32 mouse cellular contexts compared by ENCODE assay signal in genomic region chr9:22646461-22646860, GRCm38 (mm10).
A peak's percentile ranks its signal among the peaks of the same experiment; 100 is the strongest.
DNase-seq lines count a peak whose midpoint lies in the region; ATAC-seq lines count a peak whose summit lies in the region.
"Had no signal": no experiment of that assay in that cellular context is flagged by ENCODE, and none has a peak within 500 bp of the region (broad histone marks: within the 10 kb centered on the region; RNA-seq: fewer than 3 reads in every experiment).

No protein-coding gene starts in this region.

- no peak overlapping the region for H3K27ac ChIP-seq in forebrain, embryonic 10.5 days
- no peak overlapping the region for H3K27ac ChIP-seq in liver, embryonic 11.5 days (ENCODE audit: low read depth, low read length)
- H3K27ac ChIP-seq: embryonic facial prominence, embryonic 10.5 days; embryonic facial prominence, embryonic 13.5 days; forebrain, embryonic 13.5 days; gastrocnemius, adult 2 months; heart, embryonic 15.5 days; hindbrain, embryonic 10.5 days; hindbrain, embryonic 13.5 days had no signal

- H3K27me3 ChIP-seq in forebrain, embryonic 10.5 days (ENCODE audit: poor library complexity, severe bottlenecking) = no peaks in the 10 kb centered on the region
- H3K27me3 ChIP-seq in liver, embryonic 11.5 days (replicated peaks; ENCODE audit: control insufficient read depth, insufficient read depth, low read length) = no peaks in the 10 kb centered on the region
- H3K27me3 ChIP-seq: CH12.LX; embryonic facial prominence, embryonic 13.5 days; forebrain, embryonic 13.5 days; heart, embryonic 12.5 days; heart, embryonic 15.5 days; hindbrain, embryonic 13.5 days had no signal

- no peak overlapping the region for H3K4me2 ChIP-seq in liver, embryonic 11.5 days
- H3K4me2 ChIP-seq: embryonic facial prominence, embryonic 13.5 days; forebrain, embryonic 13.5 days; heart, embryonic 12.5 days; heart, embryonic 15.5 days; hindbrain, embryonic 13.5 days had no signal

- ATAC-seq in CD4-positive, CD25-positive, alpha-beta regulatory T cell, adult 4 months = peak; percentile 62
- peak; percentile 43 for ATAC-seq in activated CD4-positive, CD25-positive, alpha-beta regulatory T cell, adult 4 months
- ATAC-seq in megakaryocyte progenitor cell, adult 5-6 weeks (replicated peaks; ENCODE audit: poor library complexity) = 0 out of 2 replicates have a peak, but pooled peaks have one; percentile 21
- ATAC-seq in liver, embryonic 11.5 days (replicated peaks; ENCODE audit: low FRiP score) = no peak
- ATAC-seq: forebrain, embryonic 13.5 days; forebrain, embryonic 16.5 days; hindbrain, embryonic 16.5 days; intestine, postnatal 0 days had no signal

- H3K36me3 ChIP-seq in forebrain, embryonic 10.5 days (replicated peaks) = no peaks in the 10 kb centered on the region
- H3K36me3 ChIP-seq in liver, embryonic 11.5 days (ENCODE audit: control insufficient read depth, insufficient read depth, low read length) = no peaks in the 10 kb centered on the region
- H3K36me3 ChIP-seq: embryonic facial prominence, embryonic 10.5 days; embryonic facial prominence, embryonic 13.5 days; heart, embryonic 15.5 days; hindbrain, embryonic 13.5 days had no signal

- no peaks in the 10 kb centered on the region for H3K9me3 ChIP-seq in forebrain, embryonic 10.5 days
- no peaks in the 10 kb centered on the region for H3K9me3 ChIP-seq in liver, embryonic 11.5 days (ENCODE audit: control insufficient read depth, low read length)
- H3K9me3 ChIP-seq: embryonic facial prominence, embryonic 10.5 days; embryonic facial prominence, embryonic 13.5 days; forebrain, embryonic 13.5 days; heart, embryonic 12.5 days; heart, embryonic 15.5 days; hindbrain, embryonic 10.5 days; hindbrain, embryonic 13.5 days had no signal

- no peak overlapping the region for H3K9ac ChIP-seq in liver, embryonic 11.5 days (ENCODE audit: low read depth, low read length)
- H3K9ac ChIP-seq: embryonic facial prominence, embryonic 13.5 days; forebrain, embryonic 13.5 days; heart, embryonic 12.5 days; heart, embryonic 15.5 days; hindbrain, embryonic 13.5 days had no signal

- 95% methylated on average over 3 of the region's 3 CpGs for WGBS in forebrain, embryonic 10.5 days
- WGBS in liver, embryonic 11.5 days = 69% methylated on average over 3 of the region's 3 CpGs

- peak; percentile 71 for DNase-seq in CD4-positive helper T cell, adult 2 months (ENCODE audit: low read depth, low spot score)
- no peak for DNase-seq in frontal cortex, postnatal 25 days (ENCODE audit: low spot score in 2 of 2)
- no peak for DNase-seq in forebrain, embryonic 10.5 days (ENCODE audit: extremely low spot score, low spot score)
- DNase-seq in urinary bladder, postnatal 10 days (ENCODE audit: low spot score) = no peak
- no peak for DNase-seq in liver, embryonic 11.5 days (ENCODE audit: low spot score)
- DNase-seq: adrenal gland, postnatal 10 days; adrenal gland, postnatal 36 days; B cell, adult 2 months; cerebellum, adult 18-20 months; cerebellum, adult 9-10 months; cerebellum, postnatal 14 days; embryo, embryonic 11 days; gastrocnemius, adult 2 months; gastrocnemius, postnatal 14 days; heart, adult 18-20 months; heart, postnatal 10 days; heart, postnatal 36 days had no signal

- no peak overlapping the region for H3K4me3 ChIP-seq in forebrain, embryonic 10.5 days
- H3K4me3 ChIP-seq in liver, embryonic 11.5 days (ENCODE audit: low read depth, low read length) = no peak overlapping the region
- H3K4me3 ChIP-seq: embryonic facial prominence, embryonic 10.5 days; embryonic facial prominence, embryonic 13.5 days; erythroblast, embryonic 14.5 days; forebrain, embryonic 13.5 days; gastrocnemius, adult 2 months; heart, embryonic 12.5 days; heart, embryonic 15.5 days; hindbrain, embryonic 10.5 days; hindbrain, embryonic 13.5 days had no signal

- H3K4me1 ChIP-seq in forebrain, embryonic 10.5 days = no peaks in the 10 kb centered on the region
- H3K4me1 ChIP-seq in liver, embryonic 11.5 days (replicated peaks; ENCODE audit: control insufficient read depth, insufficient read depth, low read length) = no peaks in the 10 kb centered on the region
- H3K4me1 ChIP-seq: embryonic facial prominence, embryonic 10.5 days; embryonic facial prominence, embryonic 13.5 days; forebrain, embryonic 13.5 days; heart, embryonic 12.5 days; heart, embryonic 15.5 days; hindbrain, embryonic 10.5 days had no signal
